Mouse (Mus musculus) ES-E14 (cell line): Measurements from ENCODE around the gene Mtr.

Experiments used
- HCFC1 ChIP-seq: IDR thresholded peaks from 2 replicates; pipeline ENCODE4 v1.6.1; 2012; ENCODE audit warnings: low read length, inconsistent platforms, borderline replicate concordance; ENCODE audit not compliant: insufficient read depth
- MAFK ChIP-seq: IDR thresholded peaks from 2 replicates; pipeline ENCODE4 v1.6.1; 2014; ENCODE audit warnings: mild to moderate bottlenecking, low read depth, low read length, inconsistent platforms; ENCODE audit not compliant: insufficient read depth
- ZC3H11A ChIP-seq: IDR thresholded peaks from 2 replicates; pipeline ENCODE4 v1.6.1; 2012; ENCODE audit warnings: low read depth, mild to moderate bottlenecking, inconsistent platforms, low read length, borderline replicate concordance

DNA sequence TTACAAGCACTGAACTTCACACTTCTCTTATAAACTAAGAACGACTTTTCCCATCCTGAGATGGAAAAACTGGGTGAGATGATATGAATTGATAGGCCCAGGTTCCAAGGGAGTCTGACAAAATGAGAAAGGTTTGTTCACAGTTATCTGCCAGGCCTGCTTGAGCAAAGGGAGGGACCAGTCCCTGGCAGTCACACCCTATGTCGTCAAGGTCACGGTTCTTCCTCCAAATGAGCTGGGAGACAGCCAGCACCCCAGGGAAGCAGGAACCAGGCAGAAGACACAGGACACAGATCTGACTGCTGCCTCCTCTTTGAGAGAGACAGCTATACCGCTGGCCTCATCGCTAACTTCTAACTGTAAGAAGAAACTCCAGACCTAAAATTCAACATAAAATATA is 57.5 kb downstream of the Mtr start:
- TF ChIP-seq ZC3H11A: no peak
- TF ChIP-seq HCFC1: no peak
- no peak for TF ChIP-seq MAFK
